Comparison of ENCODE assay signal across 18 mouse cellular contexts in the genomic region with DNA sequence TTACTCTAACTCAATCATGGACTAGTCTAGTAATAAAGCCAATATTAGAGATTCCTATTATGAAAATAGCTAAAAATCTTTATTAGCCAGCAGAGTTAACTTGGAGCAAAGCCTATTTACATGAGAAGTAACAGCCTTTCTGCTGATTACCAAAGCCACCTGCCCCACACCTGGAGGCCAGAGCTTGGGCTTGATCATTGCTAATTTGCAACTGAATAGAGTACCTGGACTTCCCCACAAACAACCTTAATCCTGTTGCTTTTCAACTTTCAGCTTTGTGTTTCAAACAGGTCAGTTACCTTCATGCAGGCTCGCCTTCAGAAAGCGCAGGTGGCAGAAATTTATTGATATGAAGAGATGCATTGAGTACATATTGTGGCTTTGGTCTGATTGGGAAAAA.
DNase-seq lines count a peak whose midpoint lies in the region; ATAC-seq and TF ChIP-seq lines count a peak whose summit lies in the region.
"Had no signal": no experiment of that assay in that cellular context is flagged by ENCODE, and none has a peak within 500 bp of the region (broad histone marks: within the 10 kb centered on the region; RNA-seq: fewer than 3 reads in every experiment).

No protein-coding gene starts in this region.

- peak; percentile 32 for DNase-seq in ES-CJ7 (ENCODE audit: low read depth, low spot score)
- peak; percentile 26 for DNase-seq in ZHBTc4 (ENCODE audit: low read depth, low spot score)
- DNase-seq in cerebellum, adult 18-20 months = no peak
- DNase-seq: adrenal gland, adult 2 months; adrenal gland, postnatal 10 days; adrenal gland, postnatal 25 days; cerebellum, adult 11 months; cerebellum, adult 2 months; cerebellum, adult 9-10 months; cerebellum, postnatal 10 days; cerebellum, postnatal 25 days; forebrain, postnatal 0 days had no signal

- TF ChIP-seq CTCF in ES-Bruce4 (IDR thresholded peaks at IDR 0.05; ENCODE audit: low read depth, low read length) = no peak

- no peak for ATAC-seq in inflammation-experienced regulatory T-cells, adult 6 months
- ATAC-seq: forebrain, embryonic 13.5 days; forebrain, embryonic 15.5 days; forebrain, postnatal 0 days had no signal

- TF ChIP-seq POLR2A in ES-Bruce4 (IDR thresholded peaks at IDR 0.05; ENCODE audit: insufficient read depth, low read length) = no peak

- no peak overlapping the region for H3K4me3 ChIP-seq in ES-Bruce4 (ENCODE audit: low read depth, low read length)
- H3K4me3 ChIP-seq: embryonic facial prominence, embryonic 10.5 days; embryonic facial prominence, embryonic 12.5 days; forebrain, embryonic 13.5 days; forebrain, embryonic 15.5 days had no signal

- H3K4me1 ChIP-seq in ES-Bruce4 (ENCODE audit: control insufficient read depth, insufficient read depth, low read length) = no peaks in the 10 kb centered on the region
- H3K4me1 ChIP-seq: embryonic facial prominence, embryonic 10.5 days; embryonic facial prominence, embryonic 12.5 days; forebrain, embryonic 13.5 days; forebrain, embryonic 15.5 days had no signal

- H3K36me3 ChIP-seq in ES-Bruce4 (ENCODE audit: control insufficient read depth, insufficient read depth, low read length, poor library complexity, severe bottlenecking) = no peaks in the 10 kb centered on the region
- H3K36me3 ChIP-seq: embryonic facial prominence, embryonic 10.5 days; embryonic facial prominence, embryonic 12.5 days; forebrain, embryonic 15.5 days had no signal

- peak overlapping the region; percentile 65; the same call in 1 of the 2 replicates for H3K27ac ChIP-seq in ES-Bruce4 (ENCODE audit: insufficient read depth, low read length)
- H3K27ac ChIP-seq: embryonic facial prominence, embryonic 10.5 days; embryonic facial prominence, embryonic 12.5 days; forebrain, embryonic 13.5 days; forebrain, embryonic 15.5 days had no signal

- peak; percentile 73 for TF ChIP-seq EP300 in ES-Bruce4 (IDR thresholded peaks at IDR 0.05; ENCODE audit: insufficient read depth, low read depth, low read length)

- H3K27me3 ChIP-seq in ES-Bruce4 (ENCODE audit: control insufficient read depth, insufficient read depth, low read length, poor library complexity, severe bottlenecking) = no peaks in the 10 kb centered on the region
- H3K27me3 ChIP-seq: embryonic facial prominence, embryonic 12.5 days; forebrain, embryonic 13.5 days; forebrain, embryonic 15.5 days had no signal

- peaks cover 23% of the 10 kb centered on the region for H3K9me3 ChIP-seq in ES-Bruce4 (replicated peaks; ENCODE audit: control insufficient read depth, insufficient read depth, low read length, poor library complexity, severe bottlenecking)
- H3K9me3 ChIP-seq: forebrain, embryonic 13.5 days; forebrain, embryonic 15.5 days had no signal

- H3K9ac ChIP-seq in ES-Bruce4 (ENCODE audit: low read depth, poor library complexity, severe bottlenecking) = no peak overlapping the region
- H3K9ac ChIP-seq: embryonic facial prominence, embryonic 12.5 days; forebrain, embryonic 13.5 days; forebrain, embryonic 15.5 days; forebrain, postnatal 0 days had no signal

Comparison
In these comparisons a context has a peak if more than half of its experiments do, and no peak if none do; other contexts are left out.
1. DNase-seq: peak in ES-CJ7 (single experiment) and ZHBTc4 (single experiment); none in cerebellum, adult 18-20 months (0 of 2).